Mouse (Mus musculus) heart, adult 11 months (tissue): ENCODE results near the gene Sgms1.

Experiments
- DNase-seq: peaks from one replicate; pipeline ENCODE4 v3.0.0; 2022

Sgms1 gene

DNA sequence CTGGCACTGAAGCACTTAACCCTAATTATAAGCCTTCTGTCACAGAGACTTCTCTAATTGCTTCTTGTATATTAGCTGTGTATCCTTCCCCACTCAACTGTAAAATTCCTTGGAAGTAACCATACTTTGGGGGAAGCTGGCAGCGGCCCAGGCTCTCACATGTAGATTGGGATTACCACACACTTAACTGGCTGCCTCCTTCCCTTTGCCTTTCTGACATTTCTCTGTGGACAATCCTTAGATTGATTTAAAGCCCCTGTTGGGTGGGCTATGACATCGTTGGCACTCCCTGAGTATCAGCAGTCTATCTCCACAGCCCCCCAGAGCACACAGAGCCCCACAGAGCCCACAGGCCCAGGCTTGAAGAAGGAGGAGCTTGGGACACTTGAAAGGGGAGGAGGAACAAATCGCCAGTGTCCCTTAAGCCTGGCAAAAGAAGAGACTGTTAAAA, 8.0 kb downstream of the Sgms1 start:
- peak; percentile 83 for DNase-seq

DNA sequence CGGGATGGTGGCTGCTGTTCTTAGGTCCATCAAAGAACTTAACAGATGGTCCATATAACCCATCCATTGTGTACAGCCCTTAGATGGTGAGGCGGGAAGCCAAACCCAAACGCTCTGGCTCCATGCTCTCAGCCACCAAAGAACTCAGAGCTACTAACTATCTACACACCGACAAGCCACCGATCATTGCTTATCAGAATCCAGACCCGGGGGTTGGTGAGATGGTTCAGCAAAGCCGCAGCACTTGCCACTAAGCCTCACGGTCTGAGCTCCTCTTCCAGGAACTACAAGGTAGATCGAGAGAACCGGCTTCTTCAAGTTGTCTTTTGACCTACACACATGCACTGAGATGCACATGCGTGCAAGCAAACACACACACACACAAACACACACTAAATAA, 8.8 kb downstream of the Sgms1 start:
- DNase-seq: peak; percentile 84

- peak; percentile 94 for DNase-seq
These were observed 10.1 kb downstream of the Sgms1 start for GRCm38 (mm10) chr19:32379239-32379920.

GRCm38 (mm10) chr19:32378581-32378980, 10.9 kb downstream of the Sgms1 start:
- DNase-seq: no peak

- peak; percentile 93 for DNase-seq
These were observed 11.7 kb downstream of the Sgms1 start for GRCm38 (mm10) chr19:32377701-32378325.

GRCm38 (mm10) chr19:32376886-32377535, 12.5 kb downstream of the Sgms1 start:
- DNase-seq: peak; percentile 99

DNA sequence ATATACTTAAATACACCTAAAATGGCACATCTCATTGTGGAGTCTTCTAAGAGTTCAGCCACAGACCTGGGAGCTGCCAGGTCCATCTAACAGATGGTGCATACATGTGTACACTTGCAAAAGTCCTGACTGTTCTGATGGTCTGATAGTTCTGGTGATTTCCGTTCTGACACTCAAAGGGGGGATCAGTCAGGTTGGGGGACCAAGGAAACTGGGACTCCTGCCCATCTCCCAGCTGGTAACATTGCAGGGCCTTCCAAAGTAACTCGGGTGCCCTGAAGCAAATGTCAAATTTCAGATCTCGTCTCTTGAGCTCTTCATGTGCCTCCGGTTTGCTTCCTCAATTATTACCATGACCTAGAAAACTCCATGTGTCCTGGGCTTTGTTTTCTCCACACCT, 13.5 kb downstream of the Sgms1 start:
- peak; percentile 89 for DNase-seq

GRCm38 (mm10) chr19:32375473-32375985, 14.0 kb downstream of the Sgms1 start:
- peak; percentile 88 for DNase-seq

GRCm38 (mm10) chr19:32374751-32375150, 14.8 kb downstream of the Sgms1 start:
- DNase-seq: peak; percentile 86

- peak; percentile 97 for DNase-seq
These were observed 15.5 kb downstream of the Sgms1 start for GRCm38 (mm10) chr19:32373865-32374655.

GRCm38 (mm10) chr19:32372373-32372772, 17.1 kb downstream of the Sgms1 start:
- DNase-seq: peak; percentile 98

DNA sequence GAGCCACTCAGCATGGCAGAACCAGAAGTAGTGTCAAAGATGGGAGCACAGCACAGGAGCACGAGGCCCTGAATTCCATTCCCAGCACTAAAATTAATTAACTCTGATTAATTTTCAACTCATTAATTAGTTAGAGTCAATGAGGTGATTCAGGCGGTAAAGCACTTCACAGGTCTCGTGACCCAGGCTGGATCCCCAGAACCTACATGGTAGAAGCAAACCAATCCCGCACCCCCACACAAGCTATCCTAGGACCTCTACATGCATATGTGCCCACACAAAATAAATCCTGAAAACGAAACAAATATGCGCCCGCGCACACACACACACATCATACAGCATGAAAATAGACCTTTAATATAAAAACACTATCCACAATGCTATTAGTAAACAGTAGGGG, 22.2 kb downstream of the Sgms1 start:
- peak; percentile 71 for DNase-seq

GRCm38 (mm10) chr19:32366406-32366805, 23.1 kb downstream of the Sgms1 start:
- peak; percentile 88 for DNase-seq

- DNase-seq: peak; percentile 54
These were observed 24.4 kb downstream of the Sgms1 start for GRCm38 (mm10) chr19:32365111-32365510.

DNA sequence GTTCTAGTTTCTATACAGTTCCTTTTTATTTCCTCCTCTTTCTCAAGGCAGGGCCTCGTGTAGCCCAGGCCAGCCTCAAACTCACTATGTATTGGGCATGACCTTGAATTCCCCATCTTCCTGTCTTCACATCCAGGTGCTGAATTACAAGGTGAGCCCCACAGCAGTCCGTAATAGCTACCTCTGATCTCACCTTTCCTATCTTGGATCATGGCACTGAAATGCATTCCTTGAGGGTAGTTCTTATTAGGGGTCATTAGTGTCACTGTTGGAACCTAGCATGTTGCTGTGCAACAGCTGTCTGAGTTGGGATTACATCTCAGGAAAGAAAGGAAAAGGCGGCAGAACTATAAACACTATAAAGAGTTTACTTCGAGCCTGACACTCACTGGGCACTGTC, 25.9 kb downstream of the Sgms1 start:
- peak; percentile 52 for DNase-seq

DNA sequence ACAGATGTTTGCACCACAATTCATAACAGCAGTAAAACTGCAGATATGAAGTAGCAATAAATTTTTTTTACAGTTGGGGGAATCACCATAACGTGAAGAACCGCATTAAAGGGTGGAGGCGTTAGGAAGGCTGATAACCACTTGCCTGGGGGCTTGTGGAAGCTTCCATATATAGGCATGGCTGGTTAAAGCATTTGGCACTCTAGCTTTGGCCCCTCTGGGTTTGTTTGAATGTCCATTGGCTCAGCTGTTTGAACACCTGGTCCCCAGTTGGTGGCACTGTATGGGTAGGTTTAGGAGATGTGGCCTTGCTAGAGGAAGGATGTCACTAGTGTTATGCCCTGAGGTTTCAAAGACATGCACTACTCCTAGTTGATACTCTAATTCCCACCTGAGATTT, 27.0 kb downstream of the Sgms1 start:
- DNase-seq: peak; percentile 79

- no peak for DNase-seq
These were observed 28.4 kb downstream of the Sgms1 start for GRCm38 (mm10) chr19:32360989-32361698.

- DNase-seq: no peak
These were observed 29.0 kb downstream of the Sgms1 start for GRCm38 (mm10) chr19:32360546-32360945.

DNA sequence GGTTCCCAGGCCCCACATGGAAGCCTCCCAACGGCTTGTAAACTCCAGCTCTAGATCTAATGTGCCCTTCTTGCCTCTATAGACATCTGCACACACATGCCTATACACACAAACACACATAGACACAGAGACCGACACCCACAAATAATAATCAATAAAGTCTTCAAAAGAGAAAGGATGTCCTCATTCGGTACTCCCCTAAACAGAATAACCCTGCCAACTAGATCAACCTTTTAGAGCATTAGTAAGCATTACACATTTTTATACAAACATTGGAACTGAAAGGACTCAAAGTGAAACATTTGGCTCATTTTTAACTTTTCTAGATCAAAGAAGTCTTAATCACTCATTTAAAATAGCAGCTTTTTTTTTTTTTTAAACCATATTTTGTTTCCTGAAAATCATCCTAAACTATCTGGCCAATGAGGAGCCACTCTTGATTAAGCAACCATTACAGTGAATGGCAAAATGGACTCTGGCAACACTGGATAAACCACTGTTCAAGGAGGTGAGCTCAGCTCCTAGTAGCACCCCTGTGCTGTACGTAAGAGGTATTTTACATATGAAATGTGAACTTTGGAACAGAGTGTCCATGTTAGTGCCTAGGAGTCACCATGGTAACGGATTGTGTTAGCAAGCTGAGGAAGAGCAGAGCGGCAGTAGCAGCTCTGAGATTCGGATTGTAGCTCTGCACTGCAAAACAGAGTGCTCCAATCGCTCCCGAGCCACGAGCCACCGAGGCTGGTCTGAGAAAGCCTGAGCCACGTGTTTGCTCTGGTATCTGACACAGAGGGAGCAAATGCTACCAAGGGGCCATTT, 30.6 kb downstream of the Sgms1 start:
- peak; percentile 58 for DNase-seq

- peak; percentile 79 for DNase-seq
These were observed 31.5 kb downstream of the Sgms1 start for GRCm38 (mm10) chr19:32358011-32358410.

GRCm38 (mm10) chr19:32356166-32356565, 33.3 kb downstream of the Sgms1 start:
- DNase-seq: peak; percentile 92
